Mouse (Mus musculus): ENCODE measurements around the gene Selenok. TPM values are rescaled to one million over a fixed set of nuclear protein-coding genes. Genes with fewer than 3 reads are reported as not detected.
A peak's percentile ranks its signal among the peaks of the same experiment; 100 is the strongest.

The Selenok gene
- 255 and 266 TPM in 2 replicates for polyA plus RNA-seq (2014; fragmentation: Nextera tagmentation; extraction: Ambion mirVana)

- Histone ChIP-seq H3K9me3 (ENCODE audit: control insufficient read depth, low read length) (no peaks in the 10 kb centered on the region), H3K9ac (ENCODE audit: low read depth, low read length) (peak within 1 kb of the TSS; percentile 92), H3K4me1 (ENCODE audit: control insufficient read depth, insufficient read depth, low read length) (peaks cover 15% of the 10 kb centered on the region), H3K27me3 (replicated peaks; ENCODE audit: control insufficient read depth, insufficient read depth, low read length) (no peaks in the 10 kb centered on the region), H3K27ac (replicated peaks; ENCODE audit: low read depth, low read length) (peak within 1 kb of the TSS; percentile 80), H3K4me2 (ENCODE audit: low read depth, low read length) (peak within 1 kb of the TSS; percentile 73), H3K4me3 (ENCODE audit: low read depth, low read length) (peak within 1 kb of the TSS; percentile 76), H3K36me3 (ENCODE audit: control insufficient read depth, insufficient read depth, low read length) (peaks cover 33% of the 10 kb centered on the region)
- under 1% methylated on average over 39 of the region's 49 CpGs for WGBS
- peak; percentile 100 for DNase-seq (ENCODE audit: low spot score)
- ATAC-seq (ENCODE audit: low read depth), result peak; percentile 100
These were observed at the start of gene Selenok for GRCm38 (mm10) chr14:29968075-29968821. Gene Selenok (plus strand): TSS chr14:29968308.

DNA sequence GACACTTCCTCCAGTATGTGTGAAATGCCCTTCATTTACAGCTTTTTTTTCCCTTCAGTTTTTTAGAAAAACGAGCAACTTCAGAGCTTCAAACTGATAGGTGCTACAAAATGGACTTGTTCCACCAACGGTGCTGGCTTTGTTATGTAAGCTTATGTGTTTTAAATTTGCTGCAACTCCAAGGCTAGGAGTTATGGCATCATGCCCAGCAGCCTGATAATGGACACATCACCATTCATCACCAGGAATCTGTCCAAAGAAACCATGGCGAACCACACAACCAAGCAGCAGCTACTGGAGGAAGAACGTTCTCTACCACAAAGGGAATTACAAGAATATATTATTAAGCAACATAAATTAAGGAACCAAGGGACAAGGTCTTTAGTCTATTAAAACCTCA is 39.1 kb upstream of the Selenok start:
- H3K27ac ChIP-seq (replicated peaks; ENCODE audit: low read depth, low read length), result no peak overlapping the region
- no peaks in the 10 kb centered on the region for H3K4me1 ChIP-seq (ENCODE audit: control insufficient read depth, insufficient read depth, low read length)
- no peaks in the 10 kb centered on the region for H3K36me3 ChIP-seq (ENCODE audit: control insufficient read depth, insufficient read depth, low read length)
- no peak overlapping the region for H3K4me2 ChIP-seq (ENCODE audit: low read depth, low read length)
- H3K27me3 ChIP-seq (replicated peaks; ENCODE audit: control insufficient read depth, insufficient read depth, low read length), result no peaks in the 10 kb centered on the region
- H3K9ac ChIP-seq (ENCODE audit: low read depth, low read length), result no peak overlapping the region
- H3K4me3 ChIP-seq (ENCODE audit: low read depth, low read length), result no peak overlapping the region
- WGBS, result 71% methylated on average over 4 of the region's 4 CpGs
- ATAC-seq (ENCODE audit: low read depth) (no peak), DNase-seq (ENCODE audit: low spot score) (no peak)
- 0 out of 2 replicates have a peak, but pooled peaks cover 9% of the 10 kb centered on the region for H3K9me3 ChIP-seq (ENCODE audit: control insufficient read depth, low read length)

DNA sequence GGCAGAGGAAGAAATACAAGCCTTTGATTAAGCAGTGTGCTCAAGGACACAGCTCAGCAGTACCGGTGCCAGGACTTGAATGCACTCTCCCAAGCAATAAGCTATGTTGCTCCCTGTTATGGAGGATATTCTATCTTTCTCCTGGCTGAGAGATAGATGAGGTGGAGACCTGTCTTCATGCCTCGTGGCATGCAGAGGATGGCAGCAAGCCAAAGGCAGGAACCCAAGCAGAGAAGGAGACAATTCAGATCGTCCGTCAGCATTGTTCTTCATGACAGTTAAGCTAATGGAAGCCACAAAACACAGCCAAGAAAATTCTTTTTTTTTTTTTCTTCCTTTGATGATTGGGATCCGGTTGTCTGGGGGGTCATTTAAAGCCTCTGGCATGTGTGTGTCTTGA is 32.6 kb upstream of the Selenok start:
- no peak for ATAC-seq (ENCODE audit: low read depth)
- 52% methylated on average over 5 of the region's 5 CpGs for whole genome bisulfite sequencing

GRCm38 (mm10) chr14:29937466-29937865 is 30.6 kb upstream of the Selenok start:
- DNase-seq (ENCODE audit: low spot score), result peak; percentile 61
- ATAC-seq (ENCODE audit: low read depth), result no peak
- Histone ChIP-seq H3K27ac (replicated peaks; ENCODE audit: low read depth, low read length) (no peak overlapping the region), H3K9ac (ENCODE audit: low read depth, low read length) (no peak overlapping the region), H3K4me1 (ENCODE audit: control insufficient read depth, insufficient read depth, low read length) (peaks cover 3% of the 10 kb centered on the region; the same call in 1 of the 2 replicates), H3K4me2 (ENCODE audit: low read depth, low read length) (peak overlapping the region; percentile 4; the same call in 1 of the 2 replicates), H3K27me3 (replicated peaks; ENCODE audit: control insufficient read depth, insufficient read depth, low read length) (no peaks in the 10 kb centered on the region; the same call in 1 of the 2 replicates), H3K36me3 (ENCODE audit: control insufficient read depth, insufficient read depth, low read length) (no peaks in the 10 kb centered on the region), H3K9me3 (ENCODE audit: control insufficient read depth, low read length) (no peaks in the 10 kb centered on the region), H3K4me3 (ENCODE audit: low read depth, low read length) (no peak overlapping the region)
- 67% methylated on average over 15 of the region's 15 CpGs for WGBS

More for the DNA sequence above, 32.6 kb upstream of the Selenok start:
- H3K27me3 ChIP-seq (replicated peaks; ENCODE audit: control insufficient read depth, insufficient read depth, low read length), result no peaks in the 10 kb centered on the region; the same call in 1 of the 2 replicates
- peaks cover 2% of the 10 kb centered on the region; the same call in 1 of the 2 replicates for H3K4me1 ChIP-seq (ENCODE audit: control insufficient read depth, insufficient read depth, low read length)
- H3K36me3 ChIP-seq (ENCODE audit: control insufficient read depth, insufficient read depth, low read length), result no peaks in the 10 kb centered on the region
- H3K9me3 ChIP-seq (ENCODE audit: control insufficient read depth, low read length), result no peaks in the 10 kb centered on the region
- H3K4me2 ChIP-seq (ENCODE audit: low read depth, low read length), result no peak overlapping the region
- H3K4me3 ChIP-seq (ENCODE audit: low read depth, low read length), result no peak overlapping the region
- H3K9ac ChIP-seq (ENCODE audit: low read depth, low read length), result no peak overlapping the region
- no peak overlapping the region for H3K27ac ChIP-seq (replicated peaks; ENCODE audit: low read depth, low read length)
- no peak for DNase-seq (ENCODE audit: low spot score)

- WGBS, result 50% methylated on average over 20 of the region's 20 CpGs
- H3K4me1 ChIP-seq (ENCODE audit: control insufficient read depth, insufficient read depth, low read length), result peaks cover 3% of the 10 kb centered on the region; the same call in 1 of the 2 replicates
- no peaks in the 10 kb centered on the region; the same call in 1 of the 2 replicates for H3K27me3 ChIP-seq (replicated peaks; ENCODE audit: control insufficient read depth, insufficient read depth, low read length)
- H3K36me3 ChIP-seq (ENCODE audit: control insufficient read depth, insufficient read depth, low read length), result no peaks in the 10 kb centered on the region
- no peak overlapping the region for H3K4me3 ChIP-seq (ENCODE audit: low read depth, low read length)
- DNase-seq (ENCODE audit: low spot score), result peak; percentile 16
- no peaks in the 10 kb centered on the region for H3K9me3 ChIP-seq (ENCODE audit: control insufficient read depth, low read length)
- ATAC-seq (ENCODE audit: low read depth), result no peak
- no peak overlapping the region for H3K27ac ChIP-seq (replicated peaks; ENCODE audit: low read depth, low read length)
- no peak overlapping the region for H3K9ac ChIP-seq (ENCODE audit: low read depth, low read length)
- peak overlapping the region; percentile 21; the same call in 1 of the 2 replicates for H3K4me2 ChIP-seq (ENCODE audit: low read depth, low read length)
These were observed 28.4 kb upstream of the Selenok start for GRCm38 (mm10) chr14:29939600-29940312.

- H3K27me3 ChIP-seq (replicated peaks; ENCODE audit: control insufficient read depth, insufficient read depth, low read length), result no peaks in the 10 kb centered on the region; the same call in 1 of the 2 replicates
- peaks cover 3% of the 10 kb centered on the region; the same call in 1 of the 2 replicates for H3K4me1 ChIP-seq (ENCODE audit: control insufficient read depth, insufficient read depth, low read length)
- DNase-seq (ENCODE audit: low spot score) (peak; percentile 28), ATAC-seq (ENCODE audit: low read depth) (no peak)
- no peaks in the 10 kb centered on the region for H3K36me3 ChIP-seq (ENCODE audit: control insufficient read depth, insufficient read depth, low read length)
- H3K4me3 ChIP-seq (ENCODE audit: low read depth, low read length), result no peak overlapping the region
- no peak overlapping the region for H3K27ac ChIP-seq (replicated peaks; ENCODE audit: low read depth, low read length)
- H3K4me2 ChIP-seq (ENCODE audit: low read depth, low read length), result peak overlapping the region; percentile 21; the same call in 1 of the 2 replicates
- H3K9ac ChIP-seq (ENCODE audit: low read depth, low read length), result no peak overlapping the region
- H3K9me3 ChIP-seq (ENCODE audit: control insufficient read depth, low read length), result no peaks in the 10 kb centered on the region
- WGBS, result 13% methylated on average over 10 of the region's 10 CpGs
These were observed 27.7 kb upstream of the Selenok start for GRCm38 (mm10) chr14:29940313-29940812.

- 14% methylated on average over 2 of the region's 2 CpGs for WGBS
- Histone ChIP-seq H3K27me3 (replicated peaks; ENCODE audit: control insufficient read depth, insufficient read depth, low read length) (no peaks in the 10 kb centered on the region; the same call in 1 of the 2 replicates), H3K36me3 (ENCODE audit: control insufficient read depth, insufficient read depth, low read length) (no peaks in the 10 kb centered on the region), H3K9me3 (ENCODE audit: control insufficient read depth, low read length) (no peaks in the 10 kb centered on the region), H3K4me2 (ENCODE audit: low read depth, low read length) (0 out of 2 replicates have a peak overlapping the region, but pooled peaks have one; percentile 21), H3K27ac (replicated peaks; ENCODE audit: low read depth, low read length) (no peak overlapping the region), H3K4me1 (ENCODE audit: control insufficient read depth, insufficient read depth, low read length) (peaks cover 3% of the 10 kb centered on the region; the same call in 1 of the 2 replicates), H3K4me3 (ENCODE audit: low read depth, low read length) (no peak overlapping the region), H3K9ac (ENCODE audit: low read depth, low read length) (no peak overlapping the region)
- DNase-seq (ENCODE audit: low spot score) (peak; percentile 68), ATAC-seq (ENCODE audit: low read depth) (no peak)
These were observed 27.2 kb upstream of the Selenok start for GRCm38 (mm10) chr14:29940877-29941276.

DNA sequence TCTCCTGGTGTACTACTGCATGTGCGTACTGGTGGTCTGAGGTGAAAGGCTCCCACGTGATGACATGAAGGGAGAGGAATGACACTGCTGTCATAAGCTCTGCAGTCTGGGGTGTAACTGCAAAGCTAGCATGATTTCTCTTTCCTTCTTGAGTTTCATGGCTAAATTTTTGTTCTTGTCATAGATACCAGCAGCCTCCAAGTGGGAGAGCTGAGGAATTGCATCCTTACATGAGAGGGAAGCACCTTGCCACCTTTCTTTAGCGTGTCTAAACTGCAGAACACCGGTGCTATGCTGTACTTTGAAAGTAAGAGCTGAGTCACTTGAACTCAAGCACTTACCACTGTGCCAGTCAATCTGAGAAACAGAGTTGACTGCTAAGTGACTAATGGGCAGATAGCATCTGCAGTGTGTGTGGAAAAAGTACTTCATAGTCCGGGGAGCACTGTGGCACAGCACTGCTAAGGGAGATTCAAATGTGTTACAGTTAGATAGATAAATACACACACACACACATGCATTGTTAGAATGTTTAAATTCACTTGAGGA is 21.3 kb upstream of the Selenok start:
- Histone ChIP-seq H3K9ac (ENCODE audit: low read depth, low read length) (no peak overlapping the region), H3K4me2 (ENCODE audit: low read depth, low read length) (no peak overlapping the region), H3K4me1 (ENCODE audit: control insufficient read depth, insufficient read depth, low read length) (no peaks in the 10 kb centered on the region), H3K36me3 (ENCODE audit: control insufficient read depth, insufficient read depth, low read length) (no peaks in the 10 kb centered on the region), H3K9me3 (ENCODE audit: control insufficient read depth, low read length) (no peaks in the 10 kb centered on the region), H3K27me3 (replicated peaks; ENCODE audit: control insufficient read depth, insufficient read depth, low read length) (no peaks in the 10 kb centered on the region), H3K4me3 (ENCODE audit: low read depth, low read length) (no peak overlapping the region), H3K27ac (replicated peaks; ENCODE audit: low read depth, low read length) (no peak overlapping the region)
- 57% methylated on average over 5 of the region's 5 CpGs for WGBS
- DNase-seq (ENCODE audit: low spot score) (no peak), ATAC-seq (ENCODE audit: low read depth) (no peak)

Measured in embryonic facial prominence, embryonic 14.5 days (tissue).